Mouse (Mus musculus) thymus, adult 2 months (tissue): Measurements from ENCODE around the gene Tpra1.

ENCODE experiments used
- CTCF ChIP-seq: fragments of 200-500 bp; IDR thresholded peaks from 2 replicates; pipeline ENCODE4 v1.5.1; 2012; ENCODE audit warnings: mild to moderate bottlenecking, control low read depth, low read length, moderate library complexity, borderline replicate concordance; ENCODE audit not compliant: control insufficient read depth, poor library complexity, insufficient read depth; ENCODE audit errors: extremely low read depth
- POLR2A ChIP-seq: fragments of 200-500 bp; IDR thresholded peaks from 2 replicates; pipeline ENCODE4 v1.6.1; 2012; ENCODE audit warnings: mild to moderate bottlenecking, low read length, control low read depth, moderate library complexity; ENCODE audit not compliant: control insufficient read depth, poor library complexity, insufficient read depth; ENCODE audit errors: extremely low read depth

DNA sequence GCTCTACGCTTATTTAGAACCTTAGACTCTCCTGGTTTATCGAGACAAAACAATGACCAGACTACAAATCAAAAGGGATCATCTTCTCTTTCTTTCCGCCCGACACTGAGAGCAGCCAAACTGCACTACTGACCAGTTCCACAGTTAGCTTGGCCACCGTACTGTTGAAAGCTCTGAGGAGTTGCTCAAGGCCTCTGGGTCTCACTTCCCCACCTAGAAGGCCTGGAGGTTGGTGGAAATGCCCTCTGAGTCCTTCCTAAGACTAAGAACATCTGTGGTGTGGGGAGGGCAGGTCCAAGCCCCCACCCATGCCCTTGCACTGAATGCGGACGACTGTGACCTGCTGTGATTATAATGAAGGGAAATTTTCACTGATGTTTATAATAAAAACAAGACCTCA lies 36.3 kb upstream of the Tpra1 start:
- TF ChIP-seq POLR2A (no peak), CTCF (no peak)
